Mouse (Mus musculus): Measurements from ENCODE around the gene Sel1l3. TPM values are rescaled to one million over a fixed set of nuclear protein-coding genes. Genes with fewer than 3 reads are reported as not detected.

The Sel1l3 gene
- 28.6 and 31.5 TPM in 2 replicates for polyA plus RNA-seq (2012; rRNA removed)

DNA sequence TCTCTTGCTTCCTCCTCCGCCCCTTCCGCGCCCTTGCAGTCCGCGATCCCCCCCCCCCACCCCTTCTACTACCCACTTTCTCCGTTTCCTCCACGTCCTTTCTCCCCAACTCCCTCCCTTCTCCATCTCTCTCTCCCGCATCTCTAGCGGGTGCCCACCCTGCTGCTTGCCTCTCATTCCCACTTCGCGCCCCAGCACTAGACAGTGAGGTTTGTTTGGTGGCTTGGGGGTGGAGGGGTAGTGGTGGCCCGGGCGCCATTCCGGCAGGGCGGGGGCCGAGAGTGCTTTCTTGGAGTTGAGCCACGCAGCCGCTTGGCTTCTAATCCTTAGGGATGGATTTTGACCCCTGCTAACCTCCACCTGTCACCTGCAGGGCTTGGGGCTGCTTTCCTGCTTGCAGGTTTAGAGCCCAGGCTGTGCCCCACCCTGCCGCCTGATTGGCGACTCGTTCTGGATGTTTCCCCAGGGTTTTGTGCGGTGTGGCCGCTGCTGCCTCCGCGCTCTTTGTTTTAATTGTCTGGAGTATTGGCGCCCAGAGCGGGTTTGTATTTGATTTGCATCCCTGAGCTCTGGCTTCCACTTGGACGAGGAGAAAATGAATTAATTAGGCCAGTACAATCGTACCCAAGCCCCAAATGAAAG is at the start of gene Sel1l3:
Gene Sel1l3, minus strand, starts transcription at position 217 of the 642 bp plus-strand sequence.
- peak; percentile 78 for DNase-seq

DNA sequence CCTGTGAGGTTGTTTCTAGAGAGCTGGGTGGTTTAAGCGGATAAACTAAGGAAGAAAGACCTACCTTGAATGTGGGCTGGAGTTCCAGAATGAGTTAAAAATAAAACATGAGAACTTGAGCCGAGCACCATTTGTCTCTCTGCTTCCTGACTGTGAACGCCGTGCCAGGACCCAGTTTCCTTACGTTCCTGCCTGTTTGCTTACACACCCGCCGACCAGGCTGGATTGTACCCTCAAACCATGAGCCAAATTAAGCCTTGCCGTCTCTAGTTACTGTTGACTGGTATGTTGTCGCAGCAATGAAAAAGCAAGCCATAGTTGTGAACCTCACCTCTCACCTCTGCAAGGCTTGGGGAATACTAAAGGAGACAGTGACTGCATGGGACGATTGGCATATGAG is 48.3 kb upstream of the Sel1l3 start:
- 53% methylated on average over 10 of the region's 10 CpGs for WGBS
- no peak for DNase-seq
- Histone ChIP-seq H3K4me3 (ENCODE audit: insufficient read depth, low read depth, low read length) (no peak overlapping the region), H3K36me3 (ENCODE audit: control insufficient read depth, insufficient read depth, low read length) (no peaks in the 10 kb centered on the region), H3K27ac (ENCODE audit: insufficient read depth, low read depth, low read length) (no peak overlapping the region), H3K4me1 (ENCODE audit: control insufficient read depth, insufficient read depth, low read length) (no peaks in the 10 kb centered on the region), H3K27me3 (replicated peaks; ENCODE audit: control insufficient read depth, insufficient read depth, low read length) (no peaks in the 10 kb centered on the region; the same call in 1 of the 2 replicates)
- no peak for TF ChIP-seq CTCF (conservative IDR thresholded peaks at IDR 0.05; ENCODE audit: insufficient read depth, insufficient read length, low read depth, low read length)
- TF ChIP-seq POLR2A (IDR thresholded peaks at IDR 0.05; ENCODE audit: low read depth, low read length) = no peak

More for the DNA sequence above, at the start of gene Sel1l3:
- 5% methylated on average over 28 of the region's 29 CpGs for WGBS
- H3K4me3 ChIP-seq (ENCODE audit: insufficient read depth, low read depth, low read length) = peak within 1 kb of the TSS; percentile 56
- H3K27ac ChIP-seq (ENCODE audit: insufficient read depth, low read depth, low read length) = no peak within 1 kb of the TSS
- H3K4me1 ChIP-seq (ENCODE audit: control insufficient read depth, insufficient read depth, low read length) = peaks cover 6% of the 10 kb centered on the region; the same call in 1 of the 2 replicates
- TF ChIP-seq CTCF (conservative IDR thresholded peaks at IDR 0.05; ENCODE audit: insufficient read depth, insufficient read length, low read depth, low read length) (no peak), POLR2A (IDR thresholded peaks at IDR 0.05; ENCODE audit: low read depth, low read length) (no peak)
- no peaks in the 10 kb centered on the region for H3K27me3 ChIP-seq (replicated peaks; ENCODE audit: control insufficient read depth, insufficient read depth, low read length)
- H3K36me3 ChIP-seq (ENCODE audit: control insufficient read depth, insufficient read depth, low read length) = no peaks in the 10 kb centered on the region

DNA sequence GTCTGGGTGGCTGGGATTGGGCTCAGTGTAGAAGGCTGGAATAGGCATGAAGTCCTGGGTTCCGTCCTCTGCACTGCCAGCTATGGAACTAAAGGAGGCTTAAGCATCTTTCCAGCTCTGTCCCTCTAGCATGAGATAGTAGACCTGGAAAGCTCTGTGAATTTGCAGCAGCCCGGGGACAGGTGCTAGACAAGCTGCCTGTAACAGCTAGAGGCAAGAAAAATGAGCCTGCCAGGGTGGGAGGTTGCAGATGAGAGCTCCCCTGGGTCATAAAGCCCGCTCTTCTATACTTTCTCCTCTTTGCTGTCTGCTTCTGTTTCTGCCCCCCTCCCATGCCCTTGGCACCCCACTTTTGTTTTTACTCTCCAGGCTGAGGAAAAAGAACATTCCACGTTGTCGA is 46.2 kb upstream of the Sel1l3 start:
- TF ChIP-seq POLR2A (IDR thresholded peaks at IDR 0.05; ENCODE audit: low read depth, low read length) (no peak), CTCF (conservative IDR thresholded peaks at IDR 0.05; ENCODE audit: insufficient read depth, insufficient read length, low read depth, low read length) (no peak)
- H3K4me1 ChIP-seq (ENCODE audit: control insufficient read depth, insufficient read depth, low read length) = no peaks in the 10 kb centered on the region
- H3K36me3 ChIP-seq (ENCODE audit: control insufficient read depth, insufficient read depth, low read length) = no peaks in the 10 kb centered on the region
- H3K4me3 ChIP-seq (ENCODE audit: insufficient read depth, low read depth, low read length) = no peak overlapping the region
- H3K27me3 ChIP-seq (replicated peaks; ENCODE audit: control insufficient read depth, insufficient read depth, low read length) = no peaks in the 10 kb centered on the region; the same call in 1 of the 2 replicates
- H3K27ac ChIP-seq (ENCODE audit: insufficient read depth, low read depth, low read length) = no peak overlapping the region
- no peak for DNase-seq
- WGBS = 69% methylated on average over 5 of the region's 5 CpGs

DNA sequence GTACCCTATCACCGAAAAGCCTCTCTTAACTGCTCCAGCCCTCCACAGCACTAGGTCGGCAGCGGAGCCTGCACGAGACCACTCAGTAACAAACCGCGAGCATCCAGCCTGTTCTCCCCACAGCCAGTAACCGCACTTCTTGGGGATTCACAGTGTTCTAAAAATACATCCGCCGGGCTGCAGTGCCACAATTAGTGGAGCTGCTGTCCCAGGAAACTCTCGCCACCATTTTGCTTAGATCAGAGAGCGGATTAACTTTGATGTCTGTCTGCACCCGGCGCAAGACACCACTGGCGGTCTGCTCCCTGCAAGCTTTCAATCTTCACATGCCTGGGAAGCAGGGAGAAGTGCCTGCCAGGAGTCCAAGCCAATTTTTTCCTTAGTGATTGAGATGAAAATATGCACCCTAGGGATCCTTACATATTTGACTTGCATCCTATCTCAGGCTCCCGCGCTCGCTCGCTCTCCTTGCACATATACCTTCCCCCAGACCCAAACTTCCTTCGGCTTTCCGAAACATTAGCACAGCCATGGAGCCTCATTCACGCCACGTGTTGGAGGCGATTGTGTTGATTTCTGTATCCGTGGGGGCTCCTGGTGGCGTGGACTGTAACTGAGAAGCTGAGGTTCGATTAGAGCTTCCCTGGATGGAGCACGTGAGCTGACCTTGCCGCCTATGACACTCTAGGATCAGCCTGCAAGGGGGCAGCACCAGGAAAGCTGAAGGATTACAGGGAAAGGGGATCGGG is 44.5 kb upstream of the Sel1l3 start:
- Histone ChIP-seq H3K4me3 (ENCODE audit: insufficient read depth, low read depth, low read length) (peak overlapping the region; percentile 5; the same call in 1 of the 2 replicates), H3K27me3 (replicated peaks; ENCODE audit: control insufficient read depth, insufficient read depth, low read length) (no peaks in the 10 kb centered on the region; the same call in 1 of the 2 replicates), H3K4me1 (ENCODE audit: control insufficient read depth, insufficient read depth, low read length) (no peaks in the 10 kb centered on the region), H3K27ac (ENCODE audit: insufficient read depth, low read depth, low read length) (no peak overlapping the region), H3K36me3 (ENCODE audit: control insufficient read depth, insufficient read depth, low read length) (no peaks in the 10 kb centered on the region)
- DNase-seq = no peak
- TF ChIP-seq POLR2A (IDR thresholded peaks at IDR 0.05; ENCODE audit: low read depth, low read length) (no peak), CTCF (conservative IDR thresholded peaks at IDR 0.05; ENCODE audit: insufficient read depth, insufficient read length, low read depth, low read length) (0 out of 2 replicates have a peak, but pooled peaks have one; percentile 15)
- 8% methylated on average over 29 of the region's 29 CpGs for WGBS

DNA sequence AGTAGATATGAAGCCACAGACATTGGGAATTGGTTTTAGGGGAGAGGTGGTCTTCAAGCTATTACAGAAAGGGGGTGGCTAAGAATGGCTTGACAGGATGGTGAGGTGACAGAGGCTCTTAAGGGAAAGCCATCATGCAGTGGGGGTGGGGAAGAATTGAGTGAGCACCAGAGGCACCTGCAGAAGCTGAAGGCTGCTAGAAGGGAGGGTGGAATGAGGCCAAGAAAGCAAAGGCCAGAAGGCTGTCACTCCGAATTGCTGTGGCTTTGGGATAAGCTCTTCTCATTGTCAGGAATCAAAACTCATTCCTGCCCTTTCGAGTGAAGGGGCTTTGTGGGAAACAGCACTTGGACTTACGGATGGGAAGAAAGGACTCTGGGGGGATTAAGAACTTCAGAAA is 41.1 kb upstream of the Sel1l3 start:
- Histone ChIP-seq H3K27me3 (replicated peaks; ENCODE audit: control insufficient read depth, insufficient read depth, low read length) (no peaks in the 10 kb centered on the region; the same call in 1 of the 2 replicates), H3K36me3 (ENCODE audit: control insufficient read depth, insufficient read depth, low read length) (no peaks in the 10 kb centered on the region), H3K4me3 (ENCODE audit: insufficient read depth, low read depth, low read length) (no peak overlapping the region), H3K4me1 (ENCODE audit: control insufficient read depth, insufficient read depth, low read length) (no peaks in the 10 kb centered on the region), H3K27ac (ENCODE audit: insufficient read depth, low read depth, low read length) (no peak overlapping the region)
- DNase-seq = no peak
- WGBS = 89% methylated on average over 3 of the region's 3 CpGs
- TF ChIP-seq POLR2A (IDR thresholded peaks at IDR 0.05; ENCODE audit: low read depth, low read length) (no peak), CTCF (conservative IDR thresholded peaks at IDR 0.05; ENCODE audit: insufficient read depth, insufficient read length, low read depth, low read length) (no peak)

DNA sequence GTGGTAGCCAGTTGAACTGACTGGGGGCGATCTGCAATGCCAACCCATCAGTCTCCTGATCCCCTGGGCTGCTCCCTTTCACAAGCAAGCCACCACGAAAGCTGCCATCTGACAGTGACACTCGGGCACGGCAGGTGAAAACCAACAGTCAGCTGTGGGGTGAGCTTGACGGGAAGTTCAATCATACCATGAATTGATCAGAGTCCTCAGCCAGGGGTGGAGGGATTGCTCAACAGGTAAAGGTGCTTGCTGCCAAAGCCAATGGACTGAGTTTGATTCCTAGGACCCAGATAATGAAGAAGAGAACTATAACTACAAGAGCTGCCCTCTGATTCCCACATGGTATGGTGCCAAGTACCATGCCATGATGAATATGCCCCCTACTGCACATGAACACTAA is 40.4 kb upstream of the Sel1l3 start:
- no peak overlapping the region for H3K27ac ChIP-seq (ENCODE audit: insufficient read depth, low read depth, low read length)
- DNase-seq = no peak
- WGBS = 93% methylated on average over 5 of the region's 5 CpGs
- H3K4me1 ChIP-seq (ENCODE audit: control insufficient read depth, insufficient read depth, low read length) = no peaks in the 10 kb centered on the region
- no peak overlapping the region for H3K4me3 ChIP-seq (ENCODE audit: insufficient read depth, low read depth, low read length)
- TF ChIP-seq POLR2A (IDR thresholded peaks at IDR 0.05; ENCODE audit: low read depth, low read length) (no peak), CTCF (conservative IDR thresholded peaks at IDR 0.05; ENCODE audit: insufficient read depth, insufficient read length, low read depth, low read length) (no peak)
- H3K36me3 ChIP-seq (ENCODE audit: control insufficient read depth, insufficient read depth, low read length) = no peaks in the 10 kb centered on the region
- H3K27me3 ChIP-seq (replicated peaks; ENCODE audit: control insufficient read depth, insufficient read depth, low read length) = no peaks in the 10 kb centered on the region; the same call in 1 of the 2 replicates

DNA sequence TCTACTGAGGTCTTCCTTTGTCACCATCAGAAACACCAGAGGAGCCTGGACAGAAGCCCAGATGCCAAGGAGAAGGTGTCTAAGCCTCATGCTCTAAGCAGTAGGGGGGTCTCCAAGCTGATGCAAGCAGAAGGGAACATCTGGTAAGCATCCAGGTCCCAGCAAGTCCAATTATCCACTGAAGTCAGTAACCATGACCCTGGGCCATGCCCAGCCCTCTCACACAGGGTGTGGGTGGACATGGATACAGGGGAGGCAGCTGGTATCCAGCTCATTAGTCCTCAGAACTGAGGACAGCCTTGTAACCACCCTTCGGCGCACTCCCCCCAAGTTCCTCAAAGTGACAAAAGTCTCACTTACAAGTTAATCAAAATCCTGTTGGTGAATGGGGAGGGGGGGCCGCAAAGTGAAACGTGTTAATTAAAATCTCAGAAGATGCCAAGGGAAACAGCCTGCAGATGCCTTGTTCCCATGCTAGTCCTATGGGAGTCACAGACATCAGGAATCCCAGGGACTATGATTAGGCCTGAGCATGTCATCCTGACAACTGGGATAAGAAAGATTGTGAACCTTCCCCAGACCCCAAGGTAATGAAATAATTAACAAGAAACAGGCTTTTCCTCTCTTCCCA is 35.8 kb upstream of the Sel1l3 start:
- H3K4me1 ChIP-seq (ENCODE audit: control insufficient read depth, insufficient read depth, low read length) = no peaks in the 10 kb centered on the region
- H3K27me3 ChIP-seq (replicated peaks; ENCODE audit: control insufficient read depth, insufficient read depth, low read length) = no peaks in the 10 kb centered on the region
- no peak overlapping the region for H3K4me3 ChIP-seq (ENCODE audit: insufficient read depth, low read depth, low read length)
- no peak for DNase-seq
- TF ChIP-seq POLR2A (IDR thresholded peaks at IDR 0.05; ENCODE audit: low read depth, low read length) (no peak), CTCF (conservative IDR thresholded peaks at IDR 0.05; ENCODE audit: insufficient read depth, insufficient read length, low read depth, low read length) (no peak)
- no peak overlapping the region for H3K27ac ChIP-seq (ENCODE audit: insufficient read depth, low read depth, low read length)
- WGBS = 54% methylated on average over 4 of the region's 4 CpGs
- no peaks in the 10 kb centered on the region for H3K36me3 ChIP-seq (ENCODE audit: control insufficient read depth, insufficient read depth, low read length)

Measured in kidney, adult 2 months (tissue).